Mouse (Mus musculus): ENCODE results near the gene Ust.

Gene Ust

DNA sequence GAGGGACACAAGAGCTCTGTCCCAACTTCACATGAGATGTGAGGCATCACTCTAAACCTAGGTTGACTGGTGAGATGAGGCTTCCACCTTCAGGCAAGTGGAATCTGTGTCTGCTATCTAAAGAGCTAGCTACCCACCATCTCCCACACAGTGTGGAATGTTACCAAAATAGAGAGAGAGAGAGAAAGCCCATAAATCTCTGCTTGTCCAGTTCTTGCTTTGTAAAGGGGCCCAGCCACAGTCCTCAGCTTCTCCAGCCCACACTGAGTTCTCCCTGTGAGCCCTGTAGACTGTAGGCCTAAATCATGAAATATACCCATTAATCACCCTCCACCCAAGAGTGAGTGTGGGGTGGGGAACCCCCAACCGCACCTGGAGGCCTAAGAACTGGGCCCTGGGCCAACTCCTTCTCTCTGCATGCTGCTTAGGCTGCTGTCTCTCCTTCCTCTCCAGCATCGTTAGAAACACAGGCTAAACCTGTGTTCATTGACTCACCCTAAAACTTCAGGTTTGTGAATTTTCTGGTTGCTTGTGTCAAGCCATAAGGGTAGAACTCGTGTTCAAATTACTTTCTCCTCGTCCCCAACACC, 336.9 kb downstream of the Ust start:
- DNase-seq (ENCODE audit: low spot score in 2 of 2): no peak

DNA sequence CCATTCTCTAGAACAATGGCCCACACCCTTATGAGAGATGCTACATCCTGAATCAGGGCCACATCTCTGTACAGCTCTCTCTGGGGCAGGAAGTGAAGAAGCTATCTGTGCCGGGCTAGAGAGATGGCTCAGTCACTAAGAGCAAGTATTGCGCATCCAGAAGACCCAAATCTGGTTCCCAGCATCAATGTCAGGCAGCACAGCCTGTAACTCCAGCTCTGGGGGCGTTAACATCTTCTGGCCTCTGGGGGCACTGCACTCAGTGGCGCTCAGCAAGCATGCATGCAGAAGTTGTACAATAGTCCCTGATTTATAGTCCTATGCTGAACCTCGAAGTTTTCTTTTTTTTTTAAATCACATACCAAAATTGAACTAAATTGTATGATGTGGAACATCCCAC, 341.0 kb downstream of the Ust start:
- DNase-seq (ENCODE audit: low spot score in 2 of 2): no peak

DNA sequence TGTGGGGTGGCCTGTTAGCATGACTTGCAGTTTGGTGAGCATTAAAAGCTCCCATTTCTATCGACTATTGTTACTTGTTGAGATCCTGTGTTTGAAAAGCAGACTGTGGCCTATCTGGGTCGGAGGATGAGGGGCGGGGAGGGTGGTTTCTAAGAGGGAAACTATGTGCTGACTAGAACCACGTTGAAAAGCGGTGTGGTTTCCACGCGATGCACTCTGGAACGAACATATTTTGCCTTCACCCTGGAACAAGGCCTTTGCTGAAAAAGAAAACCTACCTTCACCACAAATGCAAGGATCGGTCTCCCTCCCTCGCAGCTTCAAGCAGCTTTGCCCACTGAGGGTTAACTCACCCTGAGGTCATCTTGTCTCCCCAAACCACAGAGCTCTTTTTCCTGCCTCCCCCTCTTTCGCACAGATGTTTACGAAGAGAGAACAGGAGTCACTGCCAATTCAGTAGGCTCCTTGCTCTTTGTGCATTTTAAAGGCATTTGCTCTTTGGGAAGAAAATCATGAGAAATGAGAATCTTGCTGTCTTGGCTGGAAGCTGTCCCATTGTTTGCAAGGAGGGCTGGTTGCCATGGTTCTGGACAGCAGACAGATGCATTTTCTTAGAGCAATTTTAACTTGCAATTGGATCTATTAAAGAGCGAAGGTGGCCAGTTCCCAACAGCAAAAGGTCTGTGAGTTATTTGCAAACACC, 342.1 kb downstream of the Ust start:
- DNase-seq (ENCODE audit: low spot score in 2 of 2): peak in 1 of 2 experiments; percentile 13

DNA sequence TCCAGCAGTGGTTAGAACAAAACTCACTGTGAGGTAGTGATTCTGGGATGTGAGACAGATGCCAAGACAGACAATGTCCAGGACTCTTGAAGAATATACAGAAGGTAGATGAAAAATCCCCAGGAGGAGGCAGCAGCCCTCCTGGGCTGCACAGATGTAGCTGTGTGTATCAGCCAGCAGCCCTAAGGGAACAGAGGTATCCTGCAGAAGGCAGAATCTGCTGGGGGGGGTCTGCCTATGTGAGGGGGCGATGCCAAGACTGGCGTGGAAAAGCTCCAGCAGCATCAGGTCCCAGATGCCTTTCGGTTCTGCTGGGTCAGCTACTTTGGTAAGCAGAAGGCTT, 342.6 kb downstream of the Ust start:
- no peak for DNase-seq (ENCODE audit: low spot score in 2 of 2)

DNA sequence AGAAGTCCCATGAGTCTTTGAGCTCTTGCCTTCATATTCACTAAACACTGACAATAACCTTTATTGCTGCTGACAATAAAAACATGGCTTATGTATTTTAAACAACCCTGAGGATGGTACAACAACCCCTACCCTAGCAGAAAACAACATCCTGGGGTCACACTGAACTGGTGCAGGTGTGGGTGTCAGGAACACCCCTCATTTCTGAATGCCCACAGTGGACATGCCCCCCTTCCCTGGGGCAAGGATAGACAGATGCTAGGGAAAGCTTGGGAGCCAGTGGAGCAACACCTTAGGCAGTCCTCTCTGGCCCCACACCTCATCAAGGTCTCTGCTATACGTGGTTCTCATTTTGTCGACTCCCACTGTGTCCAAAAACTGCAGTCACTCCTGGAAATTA, 343.9 kb downstream of the Ust start:
- no peak for DNase-seq (ENCODE audit: low spot score in 2 of 2)

DNA sequence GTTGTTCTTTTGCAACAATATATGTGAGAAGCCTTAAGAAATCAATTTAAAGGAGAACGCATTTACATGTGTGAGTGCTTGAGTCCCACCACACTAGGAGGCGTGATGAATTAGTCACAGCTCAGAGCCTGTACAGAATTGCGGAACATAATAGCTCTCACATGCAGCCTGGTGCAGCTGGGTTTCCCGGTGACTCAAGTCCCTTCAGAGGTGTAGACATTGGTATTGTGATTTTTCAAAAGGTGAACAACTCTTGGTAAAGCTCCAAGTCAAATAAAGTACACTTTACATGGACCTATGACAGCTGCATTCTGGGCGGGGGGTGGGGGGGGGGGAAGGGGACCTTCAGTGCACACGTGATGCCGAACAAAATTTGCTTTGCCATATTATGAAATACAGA, 344.4 kb downstream of the Ust start:
- DNase-seq (ENCODE audit: low spot score in 2 of 2): no peak

DNA sequence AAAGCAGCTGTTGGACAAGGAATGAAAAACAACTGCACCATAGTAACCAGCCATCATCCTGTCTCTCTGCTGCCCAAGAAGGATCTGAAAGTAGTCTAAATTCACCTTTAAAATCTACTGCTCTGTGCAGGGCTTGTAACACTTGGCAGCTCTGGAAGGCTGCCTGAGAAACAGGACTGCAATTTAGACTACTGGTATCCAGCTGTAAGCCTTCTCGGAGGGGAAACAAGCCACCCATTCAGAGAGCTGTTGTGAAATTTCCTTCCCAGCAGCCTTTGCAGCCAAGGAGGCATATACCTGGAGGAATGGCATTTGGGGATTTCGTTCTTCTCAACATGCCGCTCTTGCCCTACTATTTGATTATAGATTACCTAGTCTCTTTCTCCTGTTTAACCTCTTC, 345.6 kb downstream of the Ust start:
- DNase-seq (ENCODE audit: low spot score in 2 of 2): peak in 1 of 2 experiments; percentile 3

DNA sequence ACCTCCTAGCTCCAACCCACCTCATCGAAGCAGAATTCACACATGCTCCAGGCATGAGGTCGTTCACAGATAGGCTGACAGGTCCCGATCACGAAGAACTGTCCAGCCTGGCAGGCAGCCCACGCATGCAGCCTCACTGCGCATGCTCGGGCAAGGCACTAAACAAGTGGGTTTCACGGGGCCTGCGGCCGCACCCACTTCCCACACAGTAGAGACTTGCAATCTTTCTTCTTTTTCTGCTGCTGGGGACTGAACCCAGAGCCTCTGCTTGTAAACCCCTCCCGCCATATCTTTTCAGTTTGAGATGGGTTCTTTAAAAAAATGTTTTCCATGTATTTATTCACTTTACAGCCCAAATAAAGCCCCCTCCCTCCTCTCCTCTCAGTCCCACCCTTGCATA, 347.1 kb downstream of the Ust start:
- no peak for DNase-seq (ENCODE audit: low spot score in 2 of 2)

Data from heart, adult 9 months (tissue).